Mouse (Mus musculus) common myeloid progenitor, adult 5-6 weeks (primary cell): ENCODE results near the gene Sema5b. TPM values are rescaled to one million over a fixed set of nuclear protein-coding genes. Genes with fewer than 3 reads are reported as not detected.
A peak's percentile ranks its signal among the peaks of the same experiment; 100 is the strongest.

ENCODE experiments used
- ATAC-seq: replicated peaks from 2 replicates; pipeline ENCODE4 v1.8.0; 2016; ENCODE audit warnings: low read depth, mild to moderate bottlenecking, moderate TSS enrichment, inconsistent platforms; ENCODE audit not compliant: poor library complexity, severe bottlenecking
- total RNA-seq: library from RNA; stranded (forward); fragments of 200-1000, 187-1606 nt; gene quantifications from 2 replicates; pipeline ENCODE4 v1.2.3, GENCODE M21; 2017

The Sema5b gene
- total RNA-seq, 1 experiment from 2014 or later: not detected

GRCm38 (mm10) chr16:35625286-35626020 lies 84.5 kb downstream of the Sema5b start:
- ATAC-seq: no peak

- peak; percentile 87 for ATAC-seq
These were observed 87.2 kb downstream of the Sema5b start for GRCm38 (mm10) chr16:35627992-35628607.

- ATAC-seq: no peak
These were observed 89.7 kb downstream of the Sema5b start for GRCm38 (mm10) chr16:35630470-35631183.

GRCm38 (mm10) chr16:35633058-35633457 lies 92.1 kb downstream of the Sema5b start:
- ATAC-seq: no peak

- no peak for ATAC-seq
These were observed 94.0 kb downstream of the Sema5b start for GRCm38 (mm10) chr16:35634971-35635370.

DNA sequence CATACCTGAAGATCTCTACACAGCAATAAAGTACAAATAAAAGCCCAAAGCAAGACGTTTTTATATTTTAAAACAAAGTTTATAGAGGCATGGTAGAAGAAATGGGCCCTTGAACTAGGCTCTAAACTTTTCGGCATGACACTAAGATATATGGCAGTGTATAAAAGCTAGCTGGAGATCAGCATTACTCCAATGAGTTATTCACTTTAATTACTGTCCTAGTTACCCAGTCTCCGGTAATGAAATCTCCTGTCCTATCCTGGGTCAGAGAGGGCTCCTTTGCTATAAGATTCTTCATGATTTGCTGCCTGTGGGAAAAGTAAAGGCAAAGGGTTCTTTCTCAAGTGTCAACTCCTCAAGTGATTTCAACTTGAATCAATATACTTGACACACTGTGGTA lies 98.6 kb downstream of the Sema5b start:
- no peak for ATAC-seq

GRCm38 (mm10) chr16:35648862-35649261 lies 107.9 kb downstream of the Sema5b start:
- no peak for ATAC-seq

- ATAC-seq: no peak
These were observed 111.3 kb downstream of the Sema5b start for GRCm38 (mm10) chr16:35652206-35652605.

DNA sequence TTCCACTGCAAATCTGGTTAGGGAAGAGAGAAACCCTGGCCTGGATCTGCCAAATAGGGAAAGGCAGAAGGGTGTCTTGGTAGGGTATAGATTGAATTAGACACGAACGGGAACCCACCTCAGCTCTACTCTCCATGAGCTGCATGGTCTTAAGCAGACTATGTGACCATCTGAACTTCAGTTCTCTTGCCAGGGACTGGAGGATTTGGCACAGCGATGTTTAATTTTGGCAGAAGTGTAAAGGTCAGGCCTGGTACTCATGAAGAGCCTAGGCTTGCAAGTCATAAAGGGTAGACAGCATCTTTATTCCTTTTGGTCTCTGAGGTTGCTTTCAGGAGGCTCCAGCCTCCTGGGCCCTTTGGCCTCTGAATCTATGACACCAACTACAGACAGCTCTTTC lies 111.8 kb downstream of the Sema5b start:
- no peak for ATAC-seq

DNA sequence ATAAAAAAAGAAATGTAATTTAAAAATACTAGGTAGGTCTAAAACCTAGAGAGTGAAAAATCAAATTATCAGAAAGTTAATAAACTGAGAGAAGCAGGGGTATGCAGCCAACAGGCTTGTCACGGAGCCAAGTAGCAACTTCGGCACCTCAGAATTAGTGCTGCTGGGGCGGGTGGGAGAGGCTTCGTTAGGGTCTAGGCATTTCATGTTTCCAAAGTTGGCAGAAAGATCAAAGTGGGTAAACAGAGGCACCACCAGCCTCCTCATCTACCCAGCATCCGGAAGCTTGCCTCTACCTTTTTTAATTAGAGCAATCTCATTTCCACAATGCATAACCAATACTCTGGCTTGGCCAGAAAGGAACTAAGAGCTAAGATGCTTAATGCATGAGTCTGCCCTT lies 113.0 kb downstream of the Sema5b start:
- no peak for ATAC-seq

- no peak for ATAC-seq
These were observed 119.3 kb downstream of the Sema5b start for GRCm38 (mm10) chr16:35660222-35660621.

GRCm38 (mm10) chr16:35663831-35664414 lies 123.0 kb downstream of the Sema5b start:
- no peak for ATAC-seq

DNA sequence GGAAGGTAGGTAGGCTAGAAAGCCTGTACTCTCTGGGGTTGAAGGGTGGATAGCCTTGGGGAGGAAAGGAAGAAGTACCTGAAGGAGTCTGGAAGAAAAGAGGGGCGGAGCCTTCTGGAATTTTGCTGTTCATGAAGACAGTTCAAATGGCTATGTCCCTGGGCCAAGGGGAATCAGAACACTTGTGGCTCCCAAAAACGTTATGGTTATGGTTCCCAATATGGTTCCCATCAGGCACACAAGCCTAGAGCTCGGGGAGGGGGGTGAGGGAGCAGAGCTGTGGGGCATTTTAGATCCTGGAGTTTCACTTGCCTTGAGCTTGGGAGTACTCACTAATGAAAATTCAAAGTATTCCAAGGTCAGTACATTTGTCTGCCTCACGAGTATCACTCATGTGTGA lies 123.9 kb downstream of the Sema5b start:
- ATAC-seq: no peak

DNA sequence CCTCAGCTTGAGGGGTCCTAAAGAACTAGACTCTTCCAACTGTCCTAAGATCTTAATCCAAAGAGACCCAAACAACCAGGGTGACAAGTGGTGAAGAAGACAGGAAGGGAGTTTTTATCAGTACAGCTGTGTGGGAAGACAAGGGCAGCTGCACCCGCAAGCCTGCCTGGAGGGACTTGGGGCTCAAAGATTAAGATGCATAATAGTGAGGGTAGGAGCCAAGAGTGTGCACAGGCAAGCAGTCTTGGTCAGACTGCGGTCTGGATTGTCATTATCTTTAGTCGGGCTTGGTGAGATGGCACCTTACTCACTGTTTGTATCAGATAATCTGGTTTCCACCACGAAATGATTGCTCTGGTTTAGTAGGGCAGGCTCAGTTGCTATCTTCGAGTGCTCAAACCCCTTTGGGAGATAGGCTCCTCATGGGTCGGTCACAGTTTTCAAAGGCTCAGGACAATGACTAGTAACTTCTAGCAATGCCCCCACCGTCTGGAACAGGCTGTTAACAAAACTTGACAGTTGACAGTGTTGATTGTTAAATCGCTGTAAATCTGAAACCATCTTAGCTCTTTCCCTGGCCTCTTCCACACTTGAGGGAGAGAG lies 136.7 kb downstream of the Sema5b start:
- peak; percentile 90 for ATAC-seq

DNA sequence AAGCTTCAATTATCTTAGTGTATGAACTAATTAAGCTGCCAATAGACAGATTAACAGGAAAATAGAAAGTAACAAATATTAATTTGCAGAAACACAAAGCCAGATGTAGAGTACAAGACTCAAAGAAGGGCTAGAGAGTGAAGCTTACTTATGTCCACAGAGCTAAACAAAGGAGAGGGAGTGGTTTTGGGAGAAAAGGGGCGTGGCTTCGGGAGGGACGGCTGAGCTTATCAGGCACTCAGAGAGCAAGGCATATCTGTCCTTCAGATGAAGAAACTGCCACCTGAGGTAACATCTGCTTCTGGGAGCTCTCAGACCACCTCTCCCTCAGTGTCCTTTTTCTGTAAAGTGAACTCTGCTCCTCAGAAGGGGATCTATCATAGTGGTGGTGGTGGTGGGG lies 137.5 kb downstream of the Sema5b start:
- no peak for ATAC-seq

DNA sequence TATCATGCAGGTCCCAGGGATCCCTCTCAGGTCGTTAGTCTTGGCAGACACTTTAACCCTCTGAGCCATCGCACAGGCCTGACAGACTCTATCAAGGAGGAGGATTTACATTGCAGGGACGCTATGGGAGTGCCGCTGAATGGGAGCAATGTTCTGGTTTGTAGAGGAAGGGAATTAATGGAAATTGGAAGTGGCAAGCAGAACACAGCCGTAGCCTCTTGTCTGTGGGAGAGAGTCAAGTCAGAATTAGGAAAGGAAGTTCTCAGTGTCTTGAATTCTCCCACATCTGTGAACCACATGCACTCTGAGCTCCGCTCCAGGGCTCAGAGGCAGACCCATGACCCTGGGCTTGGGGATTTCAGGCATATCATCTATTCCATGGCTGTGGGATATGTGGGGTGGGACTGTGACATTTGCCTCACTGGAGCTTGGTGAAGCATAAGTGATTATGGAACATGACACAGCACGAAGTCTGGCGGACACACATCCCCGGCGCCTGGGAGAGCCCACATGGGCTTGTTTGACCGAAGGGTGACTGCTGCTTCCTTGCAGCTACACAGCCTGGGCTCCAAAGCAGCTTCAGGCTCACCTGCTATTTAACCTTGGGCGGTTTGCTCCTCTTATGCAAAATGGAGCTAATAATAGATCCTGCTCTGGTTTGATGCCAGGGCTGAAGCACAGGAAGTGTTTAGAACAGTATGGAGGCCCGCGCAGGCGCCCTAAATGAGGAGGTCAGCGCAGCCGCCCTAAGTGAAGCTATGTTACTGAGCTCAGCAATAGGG lies 140.6 kb downstream of the Sema5b start:
- ATAC-seq: no peak

- ATAC-seq: no peak
These were observed 144.1 kb downstream of the Sema5b start for GRCm38 (mm10) chr16:35685027-35685426.

DNA sequence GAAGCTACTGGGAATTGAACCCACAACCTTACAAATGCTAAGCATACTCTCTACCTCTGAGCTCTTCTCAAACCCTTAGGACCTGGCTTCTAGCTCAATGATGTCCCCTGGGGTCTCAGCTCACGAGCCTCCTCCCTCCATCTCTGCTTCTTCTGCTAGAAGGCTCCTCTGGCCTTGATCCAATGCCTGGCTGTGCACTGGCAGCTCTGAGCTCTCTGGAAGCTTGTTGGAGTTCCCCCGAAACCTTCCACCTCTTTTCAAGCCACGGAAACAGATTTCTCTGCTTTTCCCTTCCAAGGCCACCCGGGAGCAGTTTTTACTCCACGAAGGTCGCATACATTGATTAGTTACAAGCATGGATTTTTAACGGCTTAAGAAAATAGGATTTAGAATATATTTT lies 145.5 kb downstream of the Sema5b start:
- no peak for ATAC-seq

DNA sequence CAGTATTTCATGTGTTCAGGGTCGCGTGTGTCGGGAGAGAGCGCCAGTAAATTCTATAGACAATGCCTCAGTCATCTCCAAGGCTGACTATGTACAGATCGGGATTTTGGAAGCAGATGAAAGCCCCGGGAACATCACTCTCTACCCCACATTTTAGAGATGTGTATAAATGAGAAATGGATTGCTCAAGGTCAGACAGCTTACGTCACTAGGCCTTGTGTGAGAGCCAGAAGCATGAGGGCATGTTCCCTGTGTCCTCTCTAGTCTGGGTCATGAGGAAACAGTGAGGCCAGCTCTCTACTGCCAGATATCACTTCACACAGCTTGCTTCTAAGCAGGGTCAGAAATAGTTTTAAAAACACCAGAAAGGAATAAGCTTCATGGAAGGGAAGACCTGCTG lies 150.7 kb downstream of the Sema5b start:
- ATAC-seq: no peak
